In the genomic region with DNA sequence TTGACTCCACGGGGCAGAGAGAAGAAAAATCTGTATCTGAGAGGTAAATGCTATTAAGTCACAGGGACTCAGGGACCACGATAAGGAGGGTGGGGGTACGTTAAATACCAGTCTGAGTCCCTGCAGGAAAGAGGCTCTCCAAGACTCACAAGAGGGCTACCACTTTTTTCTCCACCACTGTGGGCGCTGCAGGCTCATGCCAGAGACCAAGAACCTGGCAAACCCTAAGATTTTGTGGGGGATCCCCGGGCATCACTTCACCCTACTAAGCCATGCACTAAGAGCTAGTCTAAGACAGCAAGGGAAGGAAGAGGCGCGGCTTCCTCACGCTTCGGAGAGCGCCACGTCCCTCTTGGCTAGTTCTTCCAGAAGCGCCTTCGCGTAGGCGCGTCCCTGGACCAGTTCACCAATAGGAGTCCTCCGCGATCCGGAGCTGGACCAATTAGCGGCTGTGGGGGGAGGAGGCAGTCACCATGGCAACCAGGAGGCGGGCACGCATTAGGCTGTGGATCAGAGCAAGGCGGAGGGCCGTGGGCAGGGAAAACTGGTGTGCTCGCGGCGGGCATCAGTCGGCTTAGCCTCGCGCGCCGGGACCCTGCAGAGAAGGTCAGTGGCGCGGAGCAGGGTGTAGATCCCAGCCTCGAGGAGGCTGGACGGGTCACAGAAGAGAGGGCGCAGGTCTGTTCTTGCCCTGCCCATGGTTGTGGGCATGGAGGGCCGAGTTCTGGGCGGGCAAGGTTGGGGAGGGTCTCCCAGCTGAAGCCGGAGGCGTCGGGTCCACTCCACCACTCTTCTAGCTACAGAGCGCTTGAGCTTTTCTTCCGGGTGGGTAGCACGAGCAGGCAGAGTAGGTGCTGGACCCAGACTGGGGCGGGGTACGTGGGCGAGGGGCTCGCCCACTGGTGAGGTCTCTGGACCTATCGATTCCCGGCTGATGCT, we compare ENCODE assay signal across 8 mouse cellular contexts. TPM values are rescaled to one million over a fixed set of nuclear protein-coding genes. Genes with fewer than 3 reads are reported as not detected.
DNase-seq lines count a peak whose midpoint lies in the region; ATAC-seq and TF ChIP-seq lines count a peak whose summit lies in the region.

A gene (plus strand): TSS at position 491 of the 939 bp plus-strand sequence.

- peak; percentile 81 for TF ChIP-seq POLR2A in ES-Bruce4 (IDR thresholded peaks at IDR 0.05; ENCODE audit: insufficient read depth, low read length)

- H3K4me3 ChIP-seq in ES-Bruce4 (ENCODE audit: low read depth, low read length): peak within 1 kb of the TSS; percentile 97
- peak within 1 kb of the TSS; percentile 77 for H3K4me3 ChIP-seq in forebrain, embryonic 13.5 days
- peak within 1 kb of the TSS; percentile 59 for H3K4me3 ChIP-seq in liver, postnatal 0 days (ENCODE audit: low read depth, low read length)
- peak within 1 kb of the TSS; percentile 59 for H3K4me3 ChIP-seq in neural tube, embryonic 14.5 days (ENCODE audit: low read depth, low read length)

- no peaks in the 10 kb centered on the region for H3K27me3 ChIP-seq in ES-Bruce4 (ENCODE audit: control insufficient read depth, insufficient read depth, low read length, poor library complexity, severe bottlenecking)
- no peaks in the 10 kb centered on the region for H3K27me3 ChIP-seq in forebrain, embryonic 13.5 days
- H3K27me3 ChIP-seq in liver, postnatal 0 days (ENCODE audit: insufficient read depth, low read length): no peaks in the 10 kb centered on the region
- no peaks in the 10 kb centered on the region for H3K27me3 ChIP-seq in neural tube, embryonic 14.5 days (ENCODE audit: control insufficient read depth, insufficient read depth, low read length)

- no peak for TF ChIP-seq CTCF in ES-Bruce4 (IDR thresholded peaks at IDR 0.05; ENCODE audit: low read depth, low read length)
- 0 out of 2 replicates have a peak, but pooled peaks have one; percentile 22 for TF ChIP-seq CTCF in liver, postnatal 0 days (IDR thresholded peaks at IDR 0.05; ENCODE audit: low read depth)

- no peaks in the 10 kb centered on the region for H3K4me1 ChIP-seq in ES-Bruce4 (ENCODE audit: control insufficient read depth, insufficient read depth, low read length)
- peaks cover 7% of the 10 kb centered on the region for H3K4me1 ChIP-seq in forebrain, embryonic 13.5 days
- peaks cover 13% of the 10 kb centered on the region for H3K4me1 ChIP-seq in liver, postnatal 0 days (ENCODE audit: insufficient read depth)
- peaks cover 3% of the 10 kb centered on the region; the same call in 1 of the 2 replicates for H3K4me1 ChIP-seq in neural tube, embryonic 14.5 days (ENCODE audit: control insufficient read depth, insufficient read depth, low read length)

- WGBS in forebrain, embryonic 13.5 days: under 1% methylated on average over 51 of the region's 51 CpGs
- under 1% methylated on average over 50 of the region's 51 CpGs for WGBS in large intestine, adult 2 months
- WGBS in liver, postnatal 0 days (ENCODE audit: insufficient replicate concordance): under 1% methylated on average over 47 of the region's 51 CpGs
- under 1% methylated on average over 50 of the region's 51 CpGs for WGBS in neural tube, embryonic 14.5 days

- peak; percentile 100 for ATAC-seq in cerebellum, adult (ENCODE audit: insufficient number of reproducible peaks, low FRiP score, low TSS enrichment)
- ATAC-seq in forebrain, embryonic 13.5 days: peak; percentile 100
- ATAC-seq in liver, postnatal 0 days: peak; percentile 100
- peak; percentile 100 for ATAC-seq in neural tube, embryonic 14.5 days (ENCODE audit: low read depth)

- intact Hi-C loops in heart, postnatal 10 days (cut with DNase I): loop anchor here (5.0 kb wide), 1 partner anchor 57 kb away; no protein-coding TSS in a partner anchor

- no peak for TF ChIP-seq EP300 in ES-Bruce4 (IDR thresholded peaks at IDR 0.05; ENCODE audit: insufficient read depth, low read depth, low read length)
- peak; percentile 37; the same call in 1 of the 2 replicates for TF ChIP-seq EP300 in liver, postnatal 0 days (IDR thresholded peaks at IDR 0.05; ENCODE audit: low read depth)

- H3K27ac ChIP-seq in ES-Bruce4 (ENCODE audit: insufficient read depth, low read length): no peak within 1 kb of the TSS
- peak within 1 kb of the TSS; percentile 78 for H3K27ac ChIP-seq in forebrain, embryonic 13.5 days
- H3K27ac ChIP-seq in liver, postnatal 0 days (ENCODE audit: low read depth): peak within 1 kb of the TSS; percentile 19; the same call in 1 of the 2 replicates
- peak within 1 kb of the TSS; percentile 85 for H3K27ac ChIP-seq in neural tube, embryonic 14.5 days (ENCODE audit: low read depth, low read length)

- H3K9ac ChIP-seq in ES-Bruce4 (ENCODE audit: low read depth, poor library complexity, severe bottlenecking): peak within 1 kb of the TSS; percentile 59
- H3K9ac ChIP-seq in forebrain, embryonic 13.5 days: peak within 1 kb of the TSS; percentile 87
- peak within 1 kb of the TSS; percentile 64 for H3K9ac ChIP-seq in liver, postnatal 0 days (replicated peaks)
- peak within 1 kb of the TSS; percentile 90 for H3K9ac ChIP-seq in neural tube, embryonic 14.5 days (replicated peaks; ENCODE audit: low read depth, low read length)

- no peaks in the 10 kb centered on the region for H3K9me3 ChIP-seq in ES-Bruce4 (replicated peaks; ENCODE audit: control insufficient read depth, insufficient read depth, low read length, poor library complexity, severe bottlenecking)
- H3K9me3 ChIP-seq in forebrain, embryonic 13.5 days (replicated peaks): no peaks in the 10 kb centered on the region
- H3K9me3 ChIP-seq in liver, postnatal 0 days (ENCODE audit: low read length): no peaks in the 10 kb centered on the region
- H3K9me3 ChIP-seq in neural tube, embryonic 14.5 days (ENCODE audit: control insufficient read depth, low read length): no peaks in the 10 kb centered on the region

- DNase-seq in heart, postnatal 10 days: peak; percentile 99
- peak; percentile 92 for DNase-seq in large intestine, adult 2 months (ENCODE audit: low read depth, low spot score)
- DNase-seq in liver, postnatal 0 days: peak; percentile 95
- peak; percentile 98 for DNase-seq in testis, postnatal 10 days (ENCODE audit: low spot score)

- peak within 1 kb of the TSS; percentile 74 for H3K4me2 ChIP-seq in forebrain, embryonic 13.5 days
- peak within 1 kb of the TSS; percentile 85 for H3K4me2 ChIP-seq in liver, postnatal 0 days (ENCODE audit: low read depth, low read length)
- H3K4me2 ChIP-seq in neural tube, embryonic 14.5 days (ENCODE audit: low read depth, low read length): peak within 1 kb of the TSS; percentile 52

- no peaks in the 10 kb centered on the region for H3K36me3 ChIP-seq in ES-Bruce4 (ENCODE audit: control insufficient read depth, insufficient read depth, low read length, poor library complexity, severe bottlenecking)
- H3K36me3 ChIP-seq in forebrain, embryonic 13.5 days (ENCODE audit: poor library complexity, severe bottlenecking): no peaks in the 10 kb centered on the region
- H3K36me3 ChIP-seq in liver, postnatal 0 days (replicated peaks; ENCODE audit: insufficient read depth, low read length): no peaks in the 10 kb centered on the region
- no peaks in the 10 kb centered on the region for H3K36me3 ChIP-seq in neural tube, embryonic 14.5 days (ENCODE audit: control insufficient read depth, insufficient read depth, low read length)

RNA-seq across cellular contexts. Expression of the gene that starts here (rescaled TPM):
- polyA plus RNA-seq in ES-Bruce4 (2011; ENCODE audit: insufficient read depth, insufficient read length, low read depth, missing spikeins): 8.2 and 12.7 TPM in 2 replicates
- polyA plus RNA-seq in forebrain, embryonic 13.5 days (2015; fragmentation: Nextera tagmentation; extraction: Ambion mirVana): 14.4 TPM in 2 replicates
- total RNA-seq in heart, postnatal 10 days (2021): 10 to 100 TPM; 13.8 to 14.4 TPM
- polyA plus RNA-seq in large intestine, adult 2 months (2012; rRNA removed): 2.6 and 2.7 TPM in 2 replicates
- polyA plus RNA-seq in liver, postnatal 0 days (2015; fragmentation: Nextera tagmentation; extraction: Ambion mirVana): 4.9 and 6.2 TPM in 2 replicates
- 27.3 and 32.7 TPM in 2 replicates for polyA plus RNA-seq in neural tube, embryonic 14.5 days (2014; fragmentation: Nextera tagmentation; extraction: Ambion mirVana)
